Mouse (Mus musculus) hematopoietic stem cell, adult 5-6 weeks (primary cell): ENCODE measurements around the gene Hoxd13. TPM values are rescaled to one million over a fixed set of nuclear protein-coding genes. Genes with fewer than 3 reads are reported as not detected.
A peak's percentile ranks its signal among the peaks of the same experiment; 100 is the strongest.

Source experiments
- ATAC-seq, 2 experiments: fragments of 125-278 bp in 1 of 2; replicated peaks in 1 of 2; 2 replicates each; pipeline ENCODE4 v1.8.0; 2016 to 2017; ENCODE audit warnings: inconsistent platforms in 2 of 2, mild to moderate bottlenecking in 2 of 2, moderate number of reproducible peaks in 2 of 2, low read depth in 1 of 2, moderate TSS enrichment in 1 of 2; ENCODE audit not compliant: low FRiP score in 2 of 2, poor library complexity in 2 of 2, severe bottlenecking in 2 of 2, insufficient read depth in 1 of 2, low TSS enrichment in 1 of 2
- total RNA-seq: library from RNA; stranded (forward); fragments of 172-1452, 232-1000 nt; gene quantifications from 2 replicates; pipeline ENCODE4 v1.2.3, GENCODE M21; 2017

Gene Hoxd13
- total RNA-seq, 1 experiment from 2014 or later = not detected

DNA sequence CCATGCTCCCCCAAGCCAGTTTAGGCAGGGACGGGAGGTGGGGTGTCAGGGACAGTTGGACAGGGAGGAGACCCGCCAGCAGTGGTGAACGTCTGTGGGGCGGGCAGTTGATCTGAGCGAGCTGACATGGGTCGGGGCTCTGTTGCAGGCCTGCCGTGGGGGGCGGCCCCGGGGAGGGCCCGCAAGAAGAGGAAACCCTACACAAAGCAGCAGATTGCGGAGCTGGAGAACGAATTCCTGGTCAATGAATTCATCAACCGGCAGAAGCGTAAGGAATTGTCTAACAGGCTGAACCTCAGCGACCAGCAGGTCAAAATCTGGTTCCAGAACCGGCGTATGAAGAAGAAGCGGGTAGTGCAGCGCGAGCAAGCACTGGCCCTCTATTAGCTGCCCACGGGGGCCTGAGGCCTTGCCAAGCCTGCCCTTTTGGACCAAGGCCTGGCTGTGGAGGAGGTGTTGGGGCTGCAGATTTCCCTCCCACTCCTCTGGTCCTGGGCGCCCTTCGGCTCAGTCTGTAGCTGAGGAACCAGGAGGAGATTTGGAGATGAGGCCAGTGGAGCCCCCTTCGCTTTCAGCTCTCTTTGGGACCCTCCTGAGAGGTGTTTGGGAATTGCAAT, 7.7 kb downstream of the Hoxd13 start:
- ATAC-seq = no peak

DNA sequence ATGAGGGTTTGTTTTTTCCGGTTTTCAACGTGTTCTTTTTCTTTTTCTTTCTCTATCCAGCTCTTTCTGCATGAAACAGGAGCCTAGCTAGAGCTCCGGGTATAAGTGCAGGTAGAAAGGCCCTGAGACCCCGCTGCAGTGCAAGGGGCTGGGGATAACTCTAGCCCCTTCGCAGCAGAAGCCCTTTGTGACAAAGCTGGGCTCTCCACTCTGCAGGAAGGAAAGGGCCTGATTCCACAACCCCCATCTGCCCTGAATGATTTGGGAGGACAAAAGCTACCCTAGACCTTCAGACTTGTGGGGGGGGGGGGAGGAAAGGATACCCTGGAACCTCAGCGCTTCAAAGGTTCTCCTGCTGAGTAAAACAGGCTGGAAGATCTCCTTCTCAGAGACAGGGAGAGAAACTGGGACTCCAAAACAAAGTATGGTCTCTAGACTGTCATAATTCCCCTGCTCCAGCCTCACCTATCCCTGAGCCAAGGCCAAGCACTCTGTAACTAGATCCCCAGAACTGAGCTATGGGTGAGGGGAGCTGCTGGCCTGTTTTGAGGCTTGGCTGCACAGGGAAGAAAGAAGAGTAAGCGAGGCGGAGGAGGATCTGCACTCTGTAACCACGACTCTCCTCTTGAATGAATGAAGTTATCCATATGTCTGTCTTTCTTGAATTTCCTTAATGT, 8.4 kb downstream of the Hoxd13 start:
- ATAC-seq = no peak

DNA sequence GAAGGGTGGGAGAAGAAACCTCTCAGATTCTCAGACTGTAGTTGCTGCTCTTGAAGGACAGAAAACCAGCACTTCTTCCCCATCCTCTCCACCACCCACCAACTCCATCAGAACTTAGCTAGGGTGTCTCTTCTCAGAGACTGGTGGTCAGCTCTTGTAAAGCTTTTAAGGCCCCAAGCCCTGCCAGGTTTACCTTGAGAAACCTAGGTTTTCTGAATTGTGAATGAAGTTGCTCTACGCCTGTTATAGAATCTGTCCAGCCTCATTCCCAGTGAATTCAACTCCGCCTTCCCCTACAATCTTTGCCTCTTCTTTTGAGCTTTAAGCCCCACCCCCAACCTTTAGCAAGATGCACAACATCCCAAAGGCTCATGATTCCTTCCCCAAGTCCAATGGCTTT, 9.0 kb downstream of the Hoxd13 start:
- no peak for ATAC-seq

DNA sequence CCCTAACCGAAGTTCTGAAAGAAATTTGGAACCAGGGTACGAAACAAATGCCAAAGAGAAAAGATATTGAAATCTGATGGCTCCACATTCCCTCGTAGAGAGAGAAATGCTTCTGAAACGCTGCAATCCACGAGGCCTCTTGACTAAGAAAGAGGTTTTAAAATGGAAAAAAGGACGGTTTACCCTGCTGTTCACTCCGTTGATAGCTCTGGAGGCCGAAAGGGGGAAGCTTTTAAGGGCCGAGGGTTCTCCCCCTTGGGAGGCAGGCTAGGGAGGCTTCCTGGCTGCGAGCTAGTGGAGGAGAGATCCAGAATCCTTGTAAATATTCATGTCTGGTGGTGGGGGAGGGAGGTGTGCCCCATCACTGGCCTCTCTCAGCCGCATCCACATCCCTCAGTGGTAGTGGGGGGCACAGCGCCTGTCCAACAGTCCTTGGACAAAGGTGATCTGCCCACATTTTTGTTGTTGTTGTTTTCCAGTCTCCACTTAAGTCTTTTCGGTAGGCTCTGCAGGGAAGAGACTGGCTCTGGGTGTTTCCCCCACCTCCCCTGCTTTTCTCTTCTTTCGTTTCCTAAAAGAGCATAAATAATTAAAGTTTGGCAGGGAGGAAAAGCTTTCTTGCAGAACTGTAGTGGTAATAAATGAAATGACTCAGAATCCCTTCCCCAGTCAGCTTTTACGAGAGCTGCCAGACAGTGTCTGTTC, 10.9 kb downstream of the Hoxd13 start, which contains the start of gene Hoxd11:
Gene Hoxd11, plus strand, starts transcription at position 667 of the 705 bp plus-strand sequence.
- ATAC-seq = no peak

DNA sequence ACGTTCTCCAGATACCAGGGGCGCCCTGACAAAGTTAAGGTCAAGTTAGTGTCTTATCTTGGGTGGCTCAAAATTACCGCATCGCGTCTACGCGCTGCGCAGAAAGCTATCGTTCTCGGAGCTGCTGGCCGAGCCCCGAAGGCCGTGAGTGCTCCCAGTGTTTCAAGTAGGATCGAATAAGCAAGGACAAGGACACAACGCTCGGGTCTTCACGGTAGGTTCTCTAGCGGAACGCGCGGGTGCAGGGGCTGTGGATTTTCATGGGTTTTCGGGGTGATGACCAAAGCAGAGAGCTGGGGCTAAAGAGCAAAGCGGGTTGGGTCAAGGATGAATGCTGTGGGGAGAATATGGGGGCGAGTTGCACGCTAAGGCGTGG, 11.5 kb downstream of the Hoxd13 start:
- no peak for ATAC-seq

DNA sequence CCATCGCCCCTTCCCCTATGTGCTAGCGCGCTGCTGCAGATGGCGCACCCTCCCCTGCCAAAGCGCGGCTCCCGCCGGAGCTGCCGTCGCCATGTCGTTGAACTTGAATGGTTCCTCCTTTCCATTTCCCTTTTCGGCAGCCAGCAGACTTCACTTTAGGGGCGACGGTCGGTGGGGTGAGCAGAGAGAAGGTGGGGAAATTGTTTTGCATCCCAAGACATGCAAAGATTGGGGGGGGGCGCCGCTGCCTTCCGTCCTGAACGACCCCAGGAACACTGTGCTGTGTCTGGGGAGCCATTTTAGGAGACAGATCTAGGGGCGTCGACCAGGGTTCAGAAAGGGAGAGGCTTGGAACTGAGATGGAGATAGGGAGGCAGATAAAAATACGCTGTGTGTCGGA, 11.9 kb downstream of the Hoxd13 start:
- 0 out of 4 replicates have a peak, but pooled peaks have one; percentile 15 to 49 for ATAC-seq

DNA sequence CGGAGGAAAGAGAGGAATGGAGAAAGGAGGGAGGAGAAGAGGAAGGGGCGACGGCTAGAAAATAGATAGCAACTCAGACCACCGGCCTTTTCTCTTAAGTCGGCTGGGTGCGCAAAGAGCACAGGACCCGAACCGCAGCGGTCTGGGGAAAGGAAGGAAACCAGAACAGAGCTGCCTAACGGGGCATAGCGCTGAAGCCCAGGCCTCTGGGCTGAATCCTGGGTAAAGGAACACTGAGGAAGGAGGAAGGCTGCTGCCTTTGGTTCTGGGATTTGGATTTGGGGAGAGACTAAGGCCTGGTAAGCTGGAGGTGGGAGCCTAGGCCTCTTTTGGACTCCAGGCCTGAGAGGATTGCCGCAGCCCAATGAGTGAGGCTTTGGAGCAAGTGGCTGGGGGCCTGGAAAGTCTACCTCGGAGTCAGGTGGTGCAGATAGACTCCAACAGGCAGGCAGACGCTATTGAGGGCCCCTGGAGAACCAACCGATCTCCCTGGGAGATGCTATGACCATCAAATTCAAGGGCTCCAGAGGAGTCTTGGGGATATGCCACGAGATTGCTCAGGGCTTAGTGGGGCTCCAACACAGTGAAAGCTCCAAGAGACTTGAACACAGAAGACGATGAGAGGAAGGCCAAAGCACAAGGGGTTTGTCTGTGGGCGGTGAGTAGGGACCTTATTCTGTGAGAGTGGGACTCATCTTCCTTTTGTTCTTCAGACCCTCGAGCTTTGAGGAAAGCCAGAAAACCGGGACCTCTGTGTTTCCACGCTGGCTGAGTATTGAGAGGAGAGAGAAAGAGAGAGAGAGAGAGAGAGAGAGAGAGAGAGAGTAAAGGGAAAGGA, 12.7 kb downstream of the Hoxd13 start:
- ATAC-seq = no peak

DNA sequence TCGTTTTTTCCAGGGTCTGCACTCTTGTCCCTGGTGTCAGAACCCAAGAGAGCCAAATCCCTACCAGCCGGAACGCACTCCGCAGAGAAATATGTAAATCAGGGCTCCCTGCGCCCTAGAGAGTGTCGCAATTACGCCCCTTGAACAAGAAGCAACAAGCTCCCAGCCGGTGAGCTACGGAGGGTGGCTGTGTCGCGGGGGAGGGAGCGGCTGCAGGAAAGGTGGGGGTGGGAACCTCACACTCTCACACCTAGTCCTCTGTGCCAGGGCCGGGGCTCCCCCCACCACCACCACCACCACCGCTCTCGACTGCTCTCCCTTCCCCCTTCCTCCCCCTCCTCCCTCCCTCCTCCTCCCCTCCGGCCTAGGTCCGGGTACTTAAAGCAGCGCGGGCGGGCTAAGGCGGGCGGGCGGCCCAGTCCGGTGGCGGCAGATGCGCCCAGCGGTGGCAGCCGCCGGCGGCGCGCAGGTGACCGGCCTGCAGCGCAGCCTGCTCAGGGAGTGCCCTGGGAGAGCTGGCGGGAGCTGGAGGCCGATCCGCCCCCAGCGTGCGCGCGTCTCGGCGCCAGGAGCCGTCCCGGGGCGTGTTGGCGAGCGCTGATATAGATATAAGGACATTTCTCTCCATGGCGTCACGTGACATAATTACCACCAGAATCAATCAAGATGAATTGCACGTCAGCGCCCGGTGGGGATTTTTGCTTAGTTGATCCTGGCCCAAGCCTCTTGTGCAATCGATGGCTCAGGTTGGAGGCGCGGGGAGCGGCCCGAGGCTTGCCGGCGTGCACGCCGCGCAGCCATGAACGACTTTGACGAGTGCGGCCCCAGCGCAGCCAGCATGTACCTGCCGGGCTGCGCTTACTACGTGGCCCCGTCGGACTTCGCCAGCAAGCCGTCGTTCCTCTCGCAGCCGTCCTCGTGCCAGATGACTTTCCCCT, 13.8 kb downstream of the Hoxd13 start:
- no peak for ATAC-seq

DNA sequence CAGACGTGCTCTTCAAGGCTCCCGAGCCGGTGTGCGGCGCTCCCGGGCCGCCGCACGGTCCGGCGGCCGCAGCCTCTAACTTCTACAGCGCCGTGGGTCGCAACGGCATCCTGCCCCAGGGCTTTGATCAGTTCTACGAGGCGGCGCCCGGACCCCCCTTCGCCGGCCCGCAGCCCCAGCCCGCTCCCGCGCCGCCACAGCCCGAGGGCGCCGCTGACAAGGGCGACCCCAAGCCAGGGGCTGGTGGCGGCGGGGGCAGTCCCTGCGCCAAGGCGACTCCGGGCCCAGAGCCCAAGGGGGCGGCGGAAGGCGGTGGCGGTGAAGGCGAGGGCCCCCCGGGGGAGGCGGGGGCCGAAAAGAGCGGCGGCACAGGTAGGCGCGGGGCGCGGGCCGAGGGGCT, 14.7 kb downstream of the Hoxd13 start:
- no peak for ATAC-seq

DNA sequence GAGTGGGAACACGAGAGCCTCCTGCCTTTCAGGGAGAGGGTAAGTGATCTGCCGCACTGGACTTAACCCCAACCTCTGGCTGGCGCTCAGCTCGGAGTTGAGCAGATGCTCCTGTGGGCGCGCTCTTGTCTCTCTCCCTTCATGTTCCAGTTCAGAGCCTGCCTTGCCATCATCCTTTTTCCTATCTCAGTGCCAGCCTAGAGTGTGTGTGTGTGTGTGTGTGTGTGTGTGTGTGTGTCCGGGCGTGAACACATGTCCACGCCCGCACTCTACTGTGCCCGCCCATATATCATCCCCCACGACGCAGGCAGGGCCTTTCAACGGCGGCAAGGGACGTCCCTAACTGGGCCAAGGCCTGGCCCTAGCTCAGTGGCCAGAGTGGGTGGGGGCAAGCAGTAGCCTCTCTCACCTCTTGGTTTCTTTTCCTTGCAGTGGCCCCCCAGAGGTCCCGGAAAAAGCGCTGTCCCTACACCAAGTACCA, 15.4 kb downstream of the Hoxd13 start:
- ATAC-seq = no peak

DNA sequence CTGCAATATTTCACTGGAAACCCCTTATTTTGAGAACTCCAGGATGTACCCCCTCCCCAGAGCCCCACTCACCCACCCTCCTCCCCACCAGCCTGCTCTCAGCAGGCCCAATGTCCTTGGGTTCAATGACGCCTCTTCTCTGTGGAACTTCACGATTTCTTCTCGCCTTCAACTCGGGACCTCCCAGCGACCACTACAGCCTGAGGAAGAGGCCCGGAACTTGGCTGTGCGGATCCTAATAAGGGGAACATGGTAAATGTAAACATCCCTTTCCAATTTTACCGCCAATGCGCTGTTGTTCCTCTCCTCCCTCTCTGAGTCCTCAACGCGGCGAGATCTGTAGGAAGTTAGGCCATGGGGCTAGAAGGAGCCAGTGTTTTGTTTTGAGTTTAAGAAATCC, 16.0 kb downstream of the Hoxd13 start:
- no peak for ATAC-seq

DNA sequence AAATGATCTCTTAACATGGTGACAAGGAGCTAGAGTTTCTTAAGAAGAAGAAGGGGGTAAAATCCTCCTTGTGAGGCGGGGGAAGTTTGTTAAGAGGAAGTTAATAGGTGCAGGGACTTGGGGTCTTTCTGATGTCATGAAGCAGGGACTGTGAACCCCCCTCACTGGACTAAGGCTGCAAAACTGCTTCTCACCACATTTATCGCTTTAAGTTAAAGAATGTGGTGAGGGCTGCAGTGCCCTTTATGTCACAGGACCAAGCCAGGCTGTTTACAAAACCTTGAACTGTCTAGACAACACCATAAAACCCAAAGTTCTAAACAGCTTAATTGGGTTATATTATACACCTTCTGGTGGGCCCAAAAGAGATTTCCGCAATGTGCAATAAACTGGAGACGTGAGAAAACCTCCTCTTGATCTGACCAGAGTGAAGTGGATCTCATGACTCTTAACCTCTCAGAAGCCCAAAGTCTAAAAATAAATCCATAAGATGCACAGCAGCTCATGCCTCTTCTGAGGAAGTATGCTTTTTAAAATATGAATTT, 17.0 kb downstream of the Hoxd13 start:
- ATAC-seq = no peak

DNA sequence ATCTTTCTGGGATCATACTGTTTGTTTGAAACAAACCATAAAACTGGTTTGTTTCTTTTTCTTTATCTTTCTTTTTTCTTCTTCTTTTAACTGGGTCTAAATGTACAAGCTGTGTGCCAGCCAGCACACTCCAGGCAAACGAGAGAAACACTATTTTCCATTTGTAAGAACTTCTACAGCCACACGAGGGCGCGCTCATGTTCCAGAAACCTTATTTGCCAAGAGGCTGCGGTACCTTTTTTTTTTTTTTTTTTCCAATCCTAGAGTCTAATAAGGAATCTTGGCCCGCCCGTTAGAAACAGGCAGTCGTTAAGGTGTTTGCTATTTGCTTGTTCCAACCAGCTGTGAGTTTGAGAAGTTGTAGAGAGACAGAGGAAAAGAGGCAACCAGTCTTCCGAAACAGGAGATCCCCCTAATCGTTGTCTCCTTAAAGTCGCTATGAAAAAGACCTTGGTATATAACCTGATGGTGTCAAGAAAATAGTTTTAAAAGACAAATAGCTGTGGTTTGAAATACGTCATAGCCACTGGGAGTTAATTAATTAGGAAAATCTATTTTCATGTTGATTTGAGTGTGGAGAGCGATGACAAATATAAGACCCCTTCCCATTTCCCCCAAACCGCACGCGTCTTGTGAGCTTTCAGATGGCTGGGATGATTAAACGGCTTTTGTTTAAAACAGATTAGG, 18.3 kb downstream of the Hoxd13 start:
- ATAC-seq = no peak

DNA sequence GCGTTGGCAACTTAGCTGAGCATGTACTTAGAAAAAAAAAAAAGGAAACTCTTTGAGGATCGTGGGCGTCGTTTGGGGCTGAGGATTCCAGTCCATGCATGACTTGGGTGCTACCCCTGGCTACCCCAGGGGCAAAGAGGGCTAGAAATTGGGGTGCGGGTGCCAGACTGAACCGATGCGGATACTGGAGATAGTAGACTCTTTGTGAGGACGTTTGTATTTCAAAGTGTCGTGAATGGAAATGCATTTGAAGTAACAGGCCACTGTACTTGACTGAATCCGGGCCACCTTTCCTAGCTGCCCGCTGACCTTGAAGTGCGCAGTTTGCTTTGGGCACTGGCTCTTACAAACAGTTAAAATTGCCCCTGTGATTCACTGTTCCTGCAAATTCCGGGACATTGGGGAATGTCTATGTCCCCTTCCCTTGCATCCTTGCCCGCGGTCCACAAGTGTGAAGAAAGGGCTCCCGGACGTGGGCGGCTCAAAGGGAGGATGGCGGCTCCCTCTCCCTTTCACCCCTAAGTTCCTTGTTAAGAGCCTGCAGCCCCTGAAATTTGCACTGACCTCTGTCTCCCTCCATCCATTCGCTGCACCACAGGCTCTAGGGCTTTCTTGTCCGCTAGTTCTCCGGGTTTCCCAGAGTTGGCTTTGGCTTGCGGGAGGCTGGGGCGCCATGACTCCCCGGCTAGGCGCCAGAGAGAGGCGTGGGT, 19.0 kb downstream of the Hoxd13 start:
- no peak for ATAC-seq

DNA sequence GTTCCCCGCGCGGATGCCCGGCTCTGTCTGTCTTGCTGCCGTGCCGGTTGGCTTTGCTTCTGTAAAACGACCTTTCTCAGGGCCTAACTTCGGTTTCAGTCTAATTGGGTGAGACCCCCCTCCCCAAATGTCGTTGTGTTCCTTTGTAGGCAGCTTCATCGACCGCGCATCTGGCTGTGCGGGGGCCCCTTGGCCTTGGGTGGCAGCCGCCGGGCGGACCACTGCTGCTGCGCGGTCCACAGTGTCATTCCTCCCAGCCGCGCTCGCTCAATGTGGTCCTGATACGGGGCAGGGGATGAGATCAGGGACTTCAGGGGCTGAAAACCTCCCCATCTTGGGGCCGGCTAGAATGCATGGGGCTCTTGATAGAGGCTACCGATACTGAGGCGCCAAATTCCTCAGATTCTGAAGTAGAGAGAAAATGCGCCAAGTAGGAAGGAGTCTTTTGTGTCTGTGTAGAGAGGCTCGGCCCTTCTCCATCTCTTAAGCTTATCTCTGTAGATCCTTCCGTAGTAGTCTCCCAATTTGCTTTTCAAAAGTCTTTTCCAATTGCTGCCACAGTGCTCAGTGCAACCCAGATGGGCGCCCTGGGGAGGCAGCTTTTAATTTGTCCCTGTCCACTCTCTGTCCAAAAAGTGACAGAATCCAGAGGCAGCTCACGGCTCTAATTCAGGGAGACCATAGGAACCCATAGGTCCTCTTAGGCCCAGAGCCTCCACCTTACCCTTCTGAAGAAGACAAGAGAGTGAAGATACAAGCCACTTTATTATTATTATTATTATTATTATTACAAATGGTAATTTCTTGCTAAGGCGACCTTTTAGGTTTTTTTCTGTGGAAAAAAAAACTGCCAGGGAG, 19.8 kb downstream of the Hoxd13 start:
- no peak for ATAC-seq
